Mouse (Mus musculus) gastrocnemius, postnatal 36 days (tissue): Measurements from ENCODE around the gene 9330161L09Rik. TPM values are rescaled to one million over a fixed set of nuclear protein-coding genes. Genes with fewer than 3 reads are reported as not detected.

ENCODE experiments used
- DNase-seq, 2 experiments: peaks; one replicate each; pipeline ENCODE4 v3.0.0; 2022
- intact Hi-C: fragments of 180-260 bp; cut with DNase I; formaldehyde crosslinking; loops from one replicate; pipeline ENCODE4 v1.15.1; 2025
- total RNA-seq, 2 experiments: library from RNA; stranded (reverse); gene quantifications; 2 replicates each; pipeline ENCODE4 v1.2.3; 2021

The 9330161L09Rik gene
- total RNA-seq, 2 experiments from 2014 or later = 0.71 TPM; not detected in 1

GRCm38 (mm10) chr12:103391098-103391497, 16.5 kb downstream of the 9330161L09Rik start:
- intact Hi-C loops = no loop called here
- no peak for DNase-seq

- intact Hi-C loops = no loop called here
- DNase-seq = no peak
Measured at GRCm38 (mm10) chr12:103389982-103390381, 17.6 kb downstream of the 9330161L09Rik start.

- intact Hi-C loops = no loop called here
- DNase-seq = no peak
Measured at GRCm38 (mm10) chr12:103389348-103389727, 18.3 kb downstream of the 9330161L09Rik start.

GRCm38 (mm10) chr12:103388505-103389347, 18.9 kb downstream of the 9330161L09Rik start, which contains the start of gene Otub2:
Otub2 (plus strand) TSS chr12:103388682.
- DNase-seq = peak; percentile 96
- intact Hi-C loops = no loop called here

GRCm38 (mm10) chr12:103380226-103380625, 27.4 kb downstream of the 9330161L09Rik start:
- DNase-seq = no peak
- intact Hi-C loops = no loop called here

- intact Hi-C loops = no loop called here
- DNase-seq = no peak
Measured at GRCm38 (mm10) chr12:103376774-103377173, 30.8 kb downstream of the 9330161L09Rik start.

GRCm38 (mm10) chr12:103376124-103376523, 31.5 kb downstream of the 9330161L09Rik start:
- intact Hi-C loops = no loop called here
- DNase-seq = no peak

- no peak for DNase-seq
- intact Hi-C loops = no loop called here
Measured at GRCm38 (mm10) chr12:103373530-103374236, 33.9 kb downstream of the 9330161L09Rik start.

GRCm38 (mm10) chr12:103371711-103372110, 35.9 kb downstream of the 9330161L09Rik start:
- DNase-seq = peak in 1 of 2 experiments; percentile 49
- intact Hi-C loops = no loop called here

GRCm38 (mm10) chr12:103370861-103371260, 36.8 kb downstream of the 9330161L09Rik start:
- no peak for DNase-seq
- intact Hi-C loops = no loop called here

GRCm38 (mm10) chr12:103368777-103369176, 38.8 kb downstream of the 9330161L09Rik start:
- intact Hi-C loops = loop anchor here (2.0 to 5.0 kb wide), 2 partner anchors 44 to 226 kb away; no protein-coding TSS in a partner anchor
- no peak for DNase-seq

GRCm38 (mm10) chr12:103368326-103368669, 39.3 kb downstream of the 9330161L09Rik start:
- no peak for DNase-seq
- intact Hi-C loops = loop anchor here (2.0 to 5.0 kb wide), 2 partner anchors 43 to 226 kb away; no protein-coding TSS in a partner anchor

GRCm38 (mm10) chr12:103367620-103368325, 39.8 kb downstream of the 9330161L09Rik start:
- intact Hi-C loops = loop anchor here (2.0 to 5.0 kb wide), 3 partner anchors 21 to 225 kb away; no protein-coding TSS in a partner anchor
- DNase-seq = peak; percentile 53 to 63

GRCm38 (mm10) chr12:103367171-103367570, 40.4 kb downstream of the 9330161L09Rik start:
- no peak for DNase-seq
- intact Hi-C loops = loop anchor here (2.0 to 5.0 kb wide), 2 partner anchors 20 to 225 kb away; no protein-coding TSS in a partner anchor

- DNase-seq = peak; percentile 40 to 63
- intact Hi-C loops = no loop called here
Measured at GRCm38 (mm10) chr12:103362336-103362735, 45.3 kb downstream of the 9330161L09Rik start.

GRCm38 (mm10) chr12:103361539-103362307, 45.9 kb downstream of the 9330161L09Rik start:
- intact Hi-C loops = no loop called here
- no peak for DNase-seq

- DNase-seq = no peak
- intact Hi-C loops = no loop called here
Measured at GRCm38 (mm10) chr12:103360812-103361211, 46.8 kb downstream of the 9330161L09Rik start.

- intact Hi-C loops = no loop called here
- peak; percentile 45 to 53 for DNase-seq
Measured at GRCm38 (mm10) chr12:103358951-103359801, 48.4 kb downstream of the 9330161L09Rik start.

- DNase-seq = peak; percentile 58 to 68
- intact Hi-C loops = no loop called here
Measured at GRCm38 (mm10) chr12:103358216-103358615, 49.4 kb downstream of the 9330161L09Rik start.
